Mouse (Mus musculus): ENCODE data around the gene Gm10840.
"Not testable (repeated sequence)": the region's sequence is repeated elsewhere in the genome, so short reads cannot be mapped to it uniquely, and the experiment has no call there.

Gene Gm10840

DNA sequence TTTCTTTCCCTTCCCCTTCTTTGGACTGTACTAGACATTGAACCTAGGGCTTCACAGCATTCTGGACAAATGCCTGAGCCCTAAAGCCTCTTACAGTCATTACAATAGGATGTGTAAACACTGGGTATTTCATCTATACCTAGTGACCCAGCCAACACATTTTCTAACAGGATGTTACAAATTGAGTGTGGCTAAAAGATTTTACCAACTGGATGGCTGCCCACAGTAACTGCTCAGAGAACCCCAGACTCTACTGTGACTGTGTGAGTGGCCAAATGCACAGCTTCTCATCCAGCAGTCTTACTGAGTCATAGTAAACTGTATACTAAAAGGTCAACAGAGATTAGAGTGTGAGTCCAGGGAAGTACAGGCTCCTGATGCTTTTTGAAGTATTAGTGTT is 34.7 kb downstream of the Gm10840 start:
- no peak for DNase-seq (ENCODE audit: low read depth, low spot score)

DNA sequence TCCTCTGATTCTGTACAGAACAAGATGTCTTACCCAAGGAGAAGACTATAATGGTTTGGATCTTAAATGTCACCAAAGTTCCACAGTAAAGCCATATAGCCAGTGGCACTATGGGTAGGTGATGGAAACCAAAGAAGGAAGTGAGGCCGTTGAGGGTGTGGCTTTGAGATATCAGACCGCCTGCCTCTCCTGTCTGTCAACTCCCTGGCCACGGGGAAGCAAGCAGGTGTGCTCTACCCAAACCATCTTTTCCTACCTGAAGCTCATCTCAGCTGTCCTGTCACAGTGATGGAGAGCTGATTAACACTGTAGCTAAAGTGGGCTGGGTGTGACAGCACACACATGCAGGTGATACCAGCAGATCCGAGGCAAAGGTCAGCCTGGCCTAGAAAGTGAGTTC is 37.6 kb downstream of the Gm10840 start:
- DNase-seq (ENCODE audit: low read depth, low spot score), result no peak

DNA sequence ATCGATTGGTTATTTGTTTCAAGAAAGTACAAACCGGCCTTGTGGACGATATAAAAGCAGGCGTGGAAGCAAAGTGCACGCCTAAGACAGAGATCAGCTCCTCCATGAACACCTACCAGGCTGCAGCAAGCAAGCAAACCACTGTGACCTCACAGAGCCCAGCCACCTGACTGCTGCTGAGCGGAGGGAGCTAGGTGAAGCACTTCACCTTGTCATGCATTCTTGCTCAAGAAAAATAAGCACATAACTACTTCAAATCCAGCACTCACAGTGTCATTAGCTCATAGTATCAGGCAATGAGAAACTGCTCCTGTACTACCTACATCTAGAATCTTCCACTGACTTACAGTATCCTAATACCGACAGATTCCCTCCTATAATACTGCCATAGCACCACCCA is 39.3 kb downstream of the Gm10840 start:
- not testable (repeated sequence) for DNase-seq (ENCODE audit: low read depth, low spot score)

DNA sequence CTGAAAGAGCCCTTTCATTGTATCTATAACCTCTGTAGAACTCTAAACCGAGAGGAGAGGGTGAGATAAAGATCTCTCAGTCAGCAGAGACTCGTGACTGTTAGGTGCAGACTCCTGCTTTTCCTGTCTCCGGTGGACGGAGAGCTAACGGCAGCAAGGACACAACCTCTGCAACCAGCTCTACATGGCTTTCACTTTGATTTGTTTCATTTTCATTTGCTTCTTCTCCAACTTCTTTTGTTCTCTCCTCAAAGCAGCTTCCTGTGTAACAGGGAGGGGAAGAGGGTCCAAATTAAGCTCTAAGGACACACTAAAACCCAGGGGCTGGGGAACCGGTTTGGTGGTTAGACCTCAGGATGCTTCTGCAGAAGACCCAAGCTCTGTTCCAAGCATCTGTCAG is 40.1 kb downstream of the Gm10840 start:
- DNase-seq (ENCODE audit: low read depth, low spot score), result no peak

DNA sequence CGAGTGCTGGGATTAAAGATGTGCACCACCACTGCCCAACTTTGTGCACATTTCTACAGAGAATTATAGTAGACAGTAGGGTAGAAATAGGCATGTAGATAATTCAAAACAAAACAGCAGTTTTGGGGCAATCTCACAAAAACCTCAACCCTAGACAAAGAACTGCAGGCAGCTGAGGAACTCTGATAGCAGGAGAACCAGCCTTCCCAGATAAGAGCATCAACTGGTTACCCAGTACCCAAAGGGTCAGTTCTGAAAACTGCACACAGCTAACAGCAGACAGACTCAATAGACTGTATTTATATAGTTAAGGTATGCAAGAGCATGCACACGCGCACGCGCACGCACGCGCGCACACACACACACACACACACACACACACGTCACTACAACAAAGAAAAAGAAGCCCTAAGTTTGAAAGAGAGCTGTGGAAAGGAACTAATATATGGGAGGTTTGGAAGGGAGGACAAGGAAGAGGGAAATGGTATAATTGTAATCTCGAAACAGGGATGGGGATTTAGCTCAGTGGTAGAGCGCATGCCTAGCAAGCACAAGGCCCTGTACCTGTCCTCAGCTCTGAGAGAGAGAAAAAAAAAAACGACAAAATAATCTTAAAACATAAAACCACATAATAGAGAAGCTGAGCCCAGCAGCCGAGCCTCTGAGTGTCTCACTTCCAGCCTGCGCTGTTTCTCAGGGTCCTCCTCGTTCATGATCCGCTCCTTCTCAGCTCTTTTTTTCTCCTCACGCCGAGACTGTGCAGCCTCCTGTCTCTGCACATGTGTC is 40.9 kb downstream of the Gm10840 start:
- no peak for DNase-seq (ENCODE audit: low read depth, low spot score)

DNA sequence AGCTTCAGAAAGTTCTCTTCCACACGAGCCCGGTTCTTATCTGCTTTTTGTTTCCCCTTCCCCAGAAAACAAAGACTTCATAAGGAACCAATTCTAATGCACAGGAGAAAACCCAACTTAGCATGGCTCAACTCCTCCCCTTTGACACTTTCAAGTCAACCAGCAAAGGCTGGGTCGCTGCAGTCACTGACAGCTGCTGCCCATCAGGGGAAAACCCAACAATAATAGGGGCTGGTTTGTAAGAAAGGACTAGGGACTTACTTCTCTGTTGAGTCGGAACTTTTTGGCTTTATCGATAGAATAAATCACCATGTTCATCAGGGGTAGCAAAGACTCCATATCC is 41.4 kb downstream of the Gm10840 start, which contains the start of gene Strada:
Gene Strada, minus strand, starts transcription at position 46 of the 343 bp plus-strand sequence.
- no peak for DNase-seq (ENCODE audit: low read depth, low spot score)
